Mouse (Mus musculus) granulocyte monocyte progenitor cell, adult 5-6 weeks (primary cell): ENCODE measurements around the gene Tm9sf1. TPM values are rescaled to one million over a fixed set of nuclear protein-coding genes. Genes with fewer than 3 reads are reported as not detected.

Experiments used
- ATAC-seq: replicated peaks from 2 replicates; pipeline ENCODE4 v1.8.0; 2016; ENCODE audit warnings: mild to moderate bottlenecking, moderate TSS enrichment, inconsistent platforms; ENCODE audit not compliant: poor library complexity, severe bottlenecking
- total RNA-seq, 2 experiments: library from RNA; stranded (forward) in 1 of 2; stranded (reverse) in 1 of 2; fragments of 200-712, 200-1000 nt in 1 of 2; fragments of >200 nt in 1 of 2; fragmentation: Nextera tagmentation in 1 of 2; gene quantifications; 2 replicates each; pipeline ENCODE4 v1.2.3; 2014 to 2017

Tm9sf1 gene
- 35.0 and 59.0 TPM in 2 replicates for total RNA-seq (2014; fragmentation: Nextera tagmentation)
- total RNA-seq (2017): 48.6 and 52.9 TPM in 2 replicates

DNA sequence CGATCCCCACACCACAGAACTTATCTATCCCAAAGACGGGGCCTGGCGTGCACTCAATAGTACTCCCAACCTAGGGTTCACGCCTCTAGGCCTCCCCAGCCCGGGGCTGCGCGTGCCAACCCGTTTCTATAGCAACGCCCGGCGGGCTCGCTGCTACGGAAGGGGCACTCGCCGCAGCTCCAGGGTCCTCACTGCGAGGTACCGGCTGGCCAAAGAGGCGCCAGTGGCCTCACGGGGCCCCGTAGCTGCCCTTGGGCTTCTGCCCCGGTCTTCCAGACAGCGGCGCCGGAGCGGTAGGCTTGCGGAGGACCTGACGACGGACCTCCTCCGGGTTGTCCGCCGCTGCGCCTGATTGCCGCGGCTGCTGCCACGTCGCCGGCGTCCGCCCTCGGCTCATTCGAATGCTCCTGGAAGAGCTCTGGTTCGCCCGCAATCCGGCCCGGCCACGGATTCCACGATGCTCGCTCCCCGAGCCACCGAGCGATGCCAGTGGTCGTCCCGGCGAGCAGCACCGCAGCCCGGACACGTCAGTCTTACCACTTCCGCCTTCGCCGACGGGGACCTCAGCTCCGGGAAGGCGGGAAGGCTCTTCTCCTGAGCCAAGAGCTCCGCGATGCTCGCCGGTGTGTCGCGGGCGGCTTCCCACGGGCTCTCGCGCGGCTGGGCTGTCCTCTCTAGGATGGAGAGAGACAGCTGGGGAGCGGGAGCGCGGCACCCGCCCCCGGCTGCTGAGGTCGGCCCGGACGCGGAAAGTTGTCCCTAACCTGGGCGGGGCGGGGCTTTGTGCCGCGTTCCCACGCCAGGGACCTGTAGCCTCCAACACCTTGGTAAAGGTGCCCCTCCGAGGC is at the start of gene Tm9sf1:
TSS of gene Tm9sf1 (minus strand) at position 747 of the 848 bp plus-strand sequence.
- peak; percentile 85 for ATAC-seq

DNA sequence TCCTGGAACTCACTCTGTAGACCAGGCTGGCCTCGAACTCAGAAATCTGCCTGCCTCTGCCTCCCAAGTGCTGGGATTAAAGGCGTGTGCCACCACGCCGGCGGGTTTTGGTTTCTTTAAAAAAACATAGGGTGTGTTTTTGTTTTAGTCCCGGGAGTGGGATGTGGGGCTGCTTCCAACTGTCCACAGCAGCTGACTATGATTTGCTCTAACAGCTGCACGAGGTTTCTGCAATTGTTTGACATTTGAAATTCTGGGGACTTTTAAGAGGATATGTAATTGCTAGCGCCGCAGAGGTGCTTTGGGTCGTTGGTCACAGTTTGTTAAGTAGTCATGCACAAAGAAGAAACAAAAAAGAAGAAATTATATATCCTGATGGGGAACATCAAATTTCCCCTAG is 45.8 kb upstream of the Tm9sf1 start:
- no peak for ATAC-seq

DNA sequence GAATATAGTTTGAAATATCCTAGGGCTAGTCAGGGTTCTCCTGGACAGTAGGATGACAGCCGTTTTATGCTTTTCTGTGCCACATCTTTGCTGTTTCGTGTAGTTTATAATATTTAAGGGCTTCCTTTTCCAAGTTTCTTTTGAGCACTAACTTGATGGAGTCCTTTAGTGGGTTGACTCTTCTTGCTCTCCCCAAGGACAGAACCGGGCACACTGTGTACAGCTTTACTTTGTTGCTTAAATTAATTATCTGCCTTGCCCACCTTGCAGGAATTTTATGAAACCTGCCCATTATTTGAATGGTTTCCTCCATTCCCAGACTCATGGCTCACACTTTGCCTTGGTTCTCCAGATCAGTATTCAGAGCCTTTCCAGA is 38.5 kb upstream of the Tm9sf1 start:
- 0 out of 2 replicates have a peak, but pooled peaks have one; percentile 1 for ATAC-seq

DNA sequence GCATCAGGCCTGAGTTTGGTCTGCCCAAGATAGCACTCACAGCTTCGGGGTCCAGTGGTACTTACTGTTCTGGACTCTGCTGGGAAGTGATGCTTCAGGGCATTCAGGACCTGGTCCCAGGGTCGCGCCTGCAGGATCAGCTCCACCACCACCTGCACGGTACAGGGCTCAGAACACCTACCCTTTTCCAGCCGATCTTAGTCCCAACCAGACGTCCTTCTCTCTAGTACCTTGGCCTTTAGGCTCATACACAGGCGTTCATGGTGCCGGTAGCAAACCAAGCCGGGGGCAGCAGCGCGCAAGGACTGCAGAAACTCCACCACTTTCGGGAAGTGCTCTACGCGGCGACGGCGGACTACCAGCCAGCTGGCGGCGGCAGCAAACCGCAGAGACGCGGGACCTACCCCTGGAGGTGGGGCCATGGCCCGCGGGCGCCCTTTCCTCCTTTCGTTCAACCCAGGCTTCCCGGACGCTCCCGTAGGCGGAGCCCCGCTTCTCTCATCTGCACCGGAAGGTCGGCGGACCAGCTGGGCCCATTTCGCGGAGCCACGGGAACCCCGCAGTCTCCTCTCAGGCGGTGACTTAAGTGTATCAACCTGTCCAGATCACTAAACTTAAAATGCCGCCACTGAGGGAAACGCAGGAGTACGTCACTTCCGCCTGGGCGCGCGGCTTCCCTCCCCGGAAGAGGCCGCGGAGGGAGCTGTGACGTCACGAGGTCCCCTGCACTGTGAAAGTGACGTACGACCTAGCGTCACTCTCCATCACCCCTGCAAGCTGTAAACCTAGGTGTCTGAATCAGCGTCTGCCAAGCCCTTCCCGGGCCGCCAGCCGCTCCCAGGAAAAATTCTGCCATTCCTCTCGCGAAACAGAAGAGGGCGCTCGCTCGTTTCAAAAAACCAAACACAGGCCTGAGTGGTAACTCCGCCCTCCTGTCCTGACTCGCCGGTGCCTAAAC is 37.8 kb upstream of the Tm9sf1 start, which contains the start of gene Tinf2:
TSS of gene Tinf2 (minus strand) at position 661 of the 958 bp plus-strand sequence.
- ATAC-seq: peak; percentile 91

DNA sequence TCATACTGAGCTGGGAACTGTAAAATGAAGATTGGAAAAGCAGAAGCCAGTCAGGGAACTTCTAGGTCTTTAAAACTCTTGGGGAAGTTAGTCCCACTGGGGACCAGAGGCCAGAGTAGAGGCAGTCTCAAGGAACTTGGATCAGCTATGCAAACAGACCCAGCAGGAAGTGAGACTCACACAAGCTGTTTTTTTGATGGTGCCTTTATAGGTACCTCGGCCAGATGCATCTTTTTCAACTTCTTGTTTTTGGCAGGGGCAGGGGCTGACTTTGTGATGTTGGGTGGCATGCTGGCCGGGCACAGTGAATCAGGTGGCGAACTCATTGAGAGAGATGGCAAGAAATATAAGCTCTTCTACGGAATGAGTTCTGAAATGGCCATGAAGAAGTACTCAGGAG is 34.0 kb upstream of the Tm9sf1 start:
- no peak for ATAC-seq

DNA sequence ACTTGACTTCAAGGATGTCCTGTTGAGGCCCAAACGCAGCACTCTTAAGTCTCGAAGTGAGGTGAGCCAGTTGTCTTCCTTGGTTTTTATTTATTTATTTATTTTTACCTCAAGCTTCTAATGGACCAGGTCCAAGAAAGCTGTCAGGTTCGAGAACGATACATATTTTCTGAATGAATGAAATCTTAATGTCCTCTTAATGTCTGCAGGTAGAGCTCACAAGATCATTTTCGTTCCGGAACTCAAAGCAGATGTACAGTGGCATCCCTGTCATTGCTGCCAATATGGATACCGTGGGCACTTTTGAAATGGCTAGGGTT is 29.1 kb upstream of the Tm9sf1 start:
- ATAC-seq: no peak

DNA sequence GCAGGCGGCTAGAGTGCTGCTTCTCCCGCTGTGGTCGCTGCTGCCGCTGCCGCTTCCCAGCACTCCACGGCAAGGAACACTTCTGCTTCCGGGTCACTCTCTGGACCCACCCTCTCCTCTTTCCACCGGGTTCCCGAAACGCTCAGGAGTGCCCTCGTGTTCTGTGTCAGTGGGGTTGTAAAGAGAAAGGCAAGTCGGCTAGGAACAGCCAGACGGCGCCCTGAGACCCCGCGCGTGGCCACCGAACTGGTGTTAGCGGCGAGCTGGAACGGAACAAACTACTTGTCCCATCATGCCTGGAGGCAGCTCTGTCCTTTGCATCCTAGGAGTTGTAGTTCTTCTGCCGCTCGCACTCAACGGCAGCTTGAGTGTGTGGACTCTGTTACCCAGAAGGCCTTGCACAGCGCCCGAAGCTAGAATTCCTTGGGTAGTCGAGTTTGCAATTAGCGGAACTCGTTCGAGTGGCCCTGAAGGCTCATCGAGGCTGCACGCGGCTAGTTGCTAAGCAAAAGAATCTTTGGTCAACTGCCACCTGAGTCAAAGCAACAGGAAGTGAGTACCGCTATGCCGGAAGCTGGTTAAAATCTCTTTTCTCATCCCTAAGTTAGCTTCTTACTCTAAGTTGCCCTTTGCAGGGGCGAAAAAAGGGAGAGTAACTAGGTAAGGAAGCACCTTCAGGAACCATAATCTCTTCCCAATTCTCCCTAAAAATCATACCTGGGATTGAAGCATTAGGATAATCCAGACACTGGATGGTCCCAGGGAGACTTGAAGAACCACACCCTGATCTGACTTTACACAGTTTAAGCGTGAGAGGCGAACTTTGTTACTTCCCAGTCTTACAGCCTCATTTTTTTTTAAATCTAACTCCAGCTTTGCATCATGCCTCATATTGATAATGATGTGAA is 28.5 kb upstream of the Tm9sf1 start, which contains the start of the genes Gmpr2 and Nedd8:
TSS of gene Gmpr2 (plus strand) at position 109 of the 908 bp plus-strand sequence.
TSS of gene Nedd8 (minus strand) at position 292 of the 908 bp plus-strand sequence.
- peak; percentile 97 for ATAC-seq

DNA sequence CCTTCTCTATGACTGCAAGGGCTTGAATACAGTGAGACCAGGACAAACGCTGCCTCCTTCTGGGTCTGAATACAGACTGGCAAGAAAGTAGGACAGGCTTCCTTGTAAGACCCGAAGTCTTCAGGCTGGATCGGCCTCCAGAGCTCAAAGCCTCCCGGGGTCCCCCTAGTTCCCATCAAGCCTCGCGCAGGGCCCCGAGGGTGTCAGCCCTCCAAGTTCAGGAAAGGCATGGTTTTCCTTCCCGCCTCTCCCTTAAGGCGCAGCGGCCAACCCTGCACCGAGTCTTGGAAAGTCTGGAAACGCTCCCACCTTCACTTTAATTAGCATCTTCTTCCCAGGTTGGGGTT is 27.9 kb upstream of the Tm9sf1 start:
- peak; percentile 25 for ATAC-seq

DNA sequence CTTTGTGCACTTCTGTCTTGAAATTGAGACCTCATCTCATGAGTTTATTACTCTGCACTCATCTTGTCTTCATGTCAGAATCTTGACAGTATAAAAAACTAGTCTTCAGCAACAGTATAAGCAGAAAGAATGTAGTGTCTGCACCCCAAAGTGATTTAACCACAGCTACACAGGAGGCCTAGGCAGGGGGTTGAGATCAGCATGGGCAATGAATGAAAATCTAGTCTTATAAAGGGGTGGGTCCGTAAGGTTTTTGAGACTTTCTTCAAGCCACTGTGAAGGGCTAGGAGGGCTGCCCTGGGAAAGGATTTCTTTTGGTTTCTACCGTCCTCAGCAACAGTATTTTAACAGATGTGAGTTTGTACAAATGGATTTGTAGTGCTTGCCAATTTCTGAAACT is 17.0 kb upstream of the Tm9sf1 start:
- ATAC-seq: peak; percentile 17; the same call in 1 of the 2 replicates

DNA sequence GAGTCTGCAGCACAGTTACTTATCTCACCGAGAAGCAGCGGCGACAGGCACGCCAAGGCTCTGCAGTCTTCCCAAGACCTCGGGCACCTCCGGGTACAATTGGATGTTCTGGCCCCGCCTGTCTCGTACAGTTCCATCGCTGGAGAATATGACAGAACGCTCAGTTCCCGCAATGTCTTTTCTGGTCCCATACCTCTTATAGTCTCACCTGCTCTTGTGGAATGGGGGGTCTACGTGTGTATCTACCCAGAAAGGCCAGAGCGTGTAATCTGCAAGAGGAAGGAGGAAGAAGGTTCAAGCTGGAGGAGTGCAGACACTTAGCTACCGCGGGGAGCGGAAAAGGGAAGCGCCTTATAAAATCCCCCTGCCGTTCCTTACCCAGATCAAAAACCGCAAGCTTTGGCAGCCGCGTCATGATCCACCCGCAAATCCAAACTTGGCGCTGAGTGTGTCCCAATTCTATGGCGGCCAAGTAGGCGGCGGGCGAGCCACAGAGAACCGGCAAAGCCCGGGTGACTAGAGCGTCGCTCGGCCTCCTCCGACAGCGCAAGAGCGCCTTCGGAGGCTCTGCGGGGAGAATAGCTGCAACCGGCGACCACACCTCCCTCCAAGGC is 16.5 kb upstream of the Tm9sf1 start, which contains the start of gene Mdp1:
TSS of gene Mdp1 (minus strand) at position 549 of the 614 bp plus-strand sequence.
- peak; percentile 96 for ATAC-seq

DNA sequence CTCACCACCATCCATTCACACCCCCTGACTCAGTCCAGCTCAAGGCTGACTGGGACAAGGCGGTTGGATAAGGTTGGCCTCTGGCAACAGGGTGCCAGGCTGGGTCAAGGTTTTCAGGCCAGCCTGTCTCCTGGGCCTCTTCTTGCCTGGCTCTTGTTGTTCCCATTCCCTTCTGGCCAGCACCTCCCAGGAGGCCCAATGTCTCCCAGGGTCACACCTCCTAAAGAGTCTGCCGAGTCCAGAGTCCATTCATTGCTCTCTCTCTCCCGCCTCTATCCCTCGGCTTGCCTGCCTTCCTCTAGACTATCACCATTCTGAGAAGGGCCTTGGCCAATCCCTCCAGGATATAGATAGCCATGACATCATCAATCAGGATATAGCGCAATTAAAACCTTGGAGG is 14.4 kb upstream of the Tm9sf1 start:
- ATAC-seq: no peak

DNA sequence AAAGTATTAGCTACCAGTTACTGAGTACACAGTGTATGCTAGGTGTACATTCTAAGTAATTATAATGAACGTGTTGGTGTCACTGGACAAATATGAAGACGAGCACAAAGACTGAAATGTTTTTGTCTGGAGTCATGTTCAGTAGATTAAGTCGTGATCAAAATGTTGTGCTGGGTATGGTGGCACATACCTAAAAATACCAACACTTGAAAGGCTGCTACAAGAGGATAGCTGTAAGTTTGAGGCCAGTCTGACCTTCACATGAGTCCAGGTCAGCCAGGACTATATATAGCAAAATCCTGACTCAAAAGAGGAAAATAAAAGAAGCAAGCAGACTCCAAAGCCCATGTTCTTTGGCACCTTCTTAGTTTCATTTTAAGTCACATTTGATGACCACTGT is 13.3 kb upstream of the Tm9sf1 start:
- no peak for ATAC-seq

DNA sequence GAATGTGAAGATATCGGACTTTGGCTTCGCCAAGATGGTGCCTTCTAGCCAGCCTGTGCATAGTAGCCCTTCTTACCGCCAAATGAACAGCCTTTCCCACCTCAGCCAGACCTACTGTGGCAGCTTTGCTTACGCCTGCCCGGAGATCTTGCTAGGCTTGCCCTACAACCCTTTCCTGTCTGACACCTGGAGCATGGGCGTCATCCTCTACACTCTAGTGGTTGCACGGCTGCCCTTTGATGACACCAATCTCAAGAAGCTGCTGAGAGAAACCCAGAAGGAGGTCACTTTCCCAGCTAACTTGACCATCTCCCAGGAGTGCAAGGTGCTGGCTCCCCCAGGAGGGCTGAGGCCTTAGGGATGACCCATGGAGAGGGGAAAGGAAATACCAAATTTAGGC is 7.9 kb upstream of the Tm9sf1 start:
- ATAC-seq: no peak

DNA sequence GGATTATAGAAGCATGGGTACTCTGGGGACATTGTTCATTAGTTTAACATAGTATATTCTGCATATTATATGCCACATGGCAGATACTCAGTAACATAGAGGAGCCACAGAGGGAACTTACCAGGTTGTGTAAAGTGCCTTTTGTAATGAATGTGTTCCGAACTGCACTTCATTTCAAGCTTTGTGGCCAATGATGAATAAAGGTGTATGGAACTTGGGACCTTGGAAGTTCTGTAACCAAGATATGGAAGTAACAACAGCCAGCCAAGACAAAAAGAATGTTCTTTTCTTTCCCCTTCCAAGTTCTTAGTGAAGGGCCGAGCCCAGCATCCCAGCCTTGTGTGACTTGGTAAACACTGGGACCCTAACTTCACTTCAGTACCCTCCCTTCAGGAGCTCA is 6.3 kb upstream of the Tm9sf1 start, which contains the start of gene Tssk4:
TSS of gene Tssk4 (plus strand) at position 301 of the 400 bp plus-strand sequence.
- ATAC-seq: no peak

DNA sequence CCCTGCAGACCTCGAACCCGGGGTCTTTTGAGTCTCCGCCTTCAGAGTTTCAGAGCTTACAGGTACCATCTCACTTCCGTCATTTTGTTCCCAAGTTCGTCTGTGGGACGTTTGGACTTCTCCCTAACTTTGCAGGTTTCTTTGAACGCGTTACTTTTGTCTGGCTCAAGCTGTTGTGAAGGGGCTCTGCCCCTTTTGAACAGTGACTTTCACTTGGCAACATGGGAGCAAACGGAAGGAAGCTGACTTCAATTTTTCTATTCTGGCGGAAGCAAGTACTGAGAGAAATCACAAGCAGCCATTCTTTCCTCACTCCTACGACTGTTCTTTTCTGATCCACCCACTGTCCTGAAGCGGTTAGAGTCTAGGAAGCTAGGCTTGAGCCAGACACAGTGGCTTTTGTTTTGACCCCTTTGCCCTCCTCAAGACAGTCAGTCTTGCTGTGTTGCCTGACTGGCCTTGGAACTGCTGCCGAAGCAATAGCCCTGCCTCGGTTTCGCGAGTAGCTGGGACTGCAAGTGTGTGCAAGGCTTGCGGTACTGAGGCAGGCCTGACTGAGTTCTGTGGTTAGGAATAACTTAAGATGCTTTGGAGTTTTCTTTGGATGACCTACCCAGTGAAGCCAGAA is 769 bp upstream of the Tm9sf1 start:
- ATAC-seq: peak; percentile 13

DNA sequence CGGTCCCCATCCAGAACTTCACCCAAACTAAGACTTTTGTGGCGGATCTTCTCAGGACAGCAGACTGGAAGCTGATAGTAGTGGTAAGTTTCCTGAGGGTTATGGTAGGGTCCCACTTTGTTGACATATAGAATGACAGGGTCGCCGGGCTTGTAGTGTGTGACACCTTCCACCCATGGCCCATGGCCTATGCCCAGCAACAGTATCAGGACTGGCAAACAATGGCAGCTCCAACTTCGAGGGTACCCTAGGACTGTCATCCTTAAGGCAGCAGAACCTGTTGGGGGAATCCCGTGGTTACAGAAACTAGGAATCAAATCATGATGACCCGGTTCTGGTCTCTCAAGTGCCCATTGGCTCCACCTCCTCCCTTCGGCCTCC is 937 bp downstream of the Tm9sf1 start:
- no peak for ATAC-seq

DNA sequence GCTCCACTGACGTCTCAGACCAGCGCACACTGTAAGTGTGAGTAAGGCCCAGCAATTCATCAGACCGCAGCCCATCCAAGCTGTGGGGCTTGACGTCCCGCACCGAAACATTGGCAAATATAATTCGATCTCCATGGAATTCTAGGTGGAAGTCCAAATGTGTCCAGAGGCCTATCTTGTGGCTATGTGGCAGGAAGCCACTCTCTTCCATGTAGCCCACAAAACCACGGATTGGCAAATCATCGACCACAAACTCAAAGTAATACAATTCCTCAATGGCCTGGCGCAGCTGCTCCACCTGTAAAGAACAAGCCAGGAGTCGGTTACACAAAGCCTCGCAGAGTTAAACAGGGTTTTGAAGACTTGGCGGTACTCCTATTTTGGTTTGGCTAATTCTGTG is 2.3 kb downstream of the Tm9sf1 start:
- ATAC-seq: no peak

DNA sequence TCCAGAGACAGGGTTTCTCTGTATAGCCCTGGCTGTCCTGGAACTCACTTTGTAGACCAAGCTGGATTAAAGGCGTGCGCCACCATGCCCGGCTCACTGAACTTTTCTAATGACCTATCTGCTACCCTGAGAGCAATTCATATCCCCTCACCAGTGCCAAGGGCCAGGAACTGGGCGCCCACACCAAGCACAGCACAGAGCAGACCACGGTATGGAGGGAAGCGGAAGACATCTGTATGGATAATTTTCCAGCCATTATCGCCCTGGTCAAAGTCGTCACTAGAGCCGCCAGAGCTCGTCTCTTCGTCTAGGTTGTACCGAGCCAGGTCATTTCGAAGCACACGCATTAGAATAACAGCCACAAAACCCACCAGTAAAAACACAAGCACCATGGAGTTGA is 2.8 kb downstream of the Tm9sf1 start:
- no peak for ATAC-seq

DNA sequence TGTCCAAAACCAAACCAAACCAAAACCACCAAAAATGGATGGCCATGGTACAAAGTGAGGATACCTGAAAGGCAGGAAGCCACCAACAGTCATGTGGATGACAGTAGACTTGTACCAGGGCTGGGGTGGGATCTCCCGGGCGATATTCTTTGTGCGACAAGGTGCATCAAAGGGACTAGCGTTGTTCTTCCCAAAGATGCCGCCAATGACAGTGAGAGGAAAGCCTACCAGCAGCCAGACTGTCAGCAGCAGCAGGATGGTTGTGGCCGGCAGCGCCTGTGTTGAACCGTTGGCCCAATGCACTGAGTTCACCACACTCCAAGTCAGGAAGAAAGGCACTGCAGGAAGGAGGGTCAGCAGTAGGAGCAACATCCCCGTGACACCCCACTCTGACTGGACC is 5.8 kb downstream of the Tm9sf1 start, which contains the start of gene Gm49378:
TSS of gene Gm49378 (minus strand) at position 101 of the 400 bp plus-strand sequence.
- no peak for ATAC-seq
